17 mouse cellular contexts compared by ENCODE assay signal in genomic region chr2:179951542-179952524, GRCm38 (mm10). TPM values are rescaled to one million over a fixed set of nuclear protein-coding genes. Genes with fewer than 3 reads are reported as not detected.
DNase-seq lines count a peak whose midpoint lies in the region; ATAC-seq and TF ChIP-seq lines count a peak whose summit lies in the region.
"Had no signal": no experiment of that assay in that cellular context is flagged by ENCODE, and none has a peak within 500 bp of the region (broad histone marks: within the 10 kb centered on the region; RNA-seq: fewer than 3 reads in every experiment).

No protein-coding gene starts in this region.

- no peaks in the 10 kb centered on the region for H3K27me3 ChIP-seq in hindbrain, postnatal 0 days (ENCODE audit: insufficient read depth, low read length)
- no peaks in the 10 kb centered on the region for H3K27me3 ChIP-seq in hindbrain, embryonic 10.5 days (ENCODE audit: insufficient read depth, poor library complexity, severe bottlenecking)
- no peaks in the 10 kb centered on the region for H3K27me3 ChIP-seq in midbrain, postnatal 0 days (ENCODE audit: insufficient read depth, low read length)
- no peaks in the 10 kb centered on the region for H3K27me3 ChIP-seq in midbrain, embryonic 16.5 days (ENCODE audit: control insufficient read depth, insufficient read depth, low read depth, low read length)
- no peaks in the 10 kb centered on the region for H3K27me3 ChIP-seq in liver, embryonic 12.5 days (replicated peaks)
- no peaks in the 10 kb centered on the region for H3K27me3 ChIP-seq in forebrain, embryonic 11.5 days (ENCODE audit: control insufficient read depth, insufficient read depth, low read length)
- H3K27me3 ChIP-seq: embryonic facial prominence, embryonic 12.5 days; heart, embryonic 13.5 days; kidney, embryonic 15.5 days had no signal

- intact Hi-C loops in left cerebral cortex, postnatal 36 days (cut with DNase I), result no loop called here

- no peak for TF ChIP-seq CTCF in hindbrain, postnatal 0 days (IDR thresholded peaks at IDR 0.05; ENCODE audit: low read depth)
- TF ChIP-seq CTCF in midbrain, postnatal 0 days (IDR thresholded peaks at IDR 0.05), result no peak; the same call in 1 of the 2 replicates

- H3K9me3 ChIP-seq in hindbrain, postnatal 0 days (ENCODE audit: low read length), result no peaks in the 10 kb centered on the region
- no peaks in the 10 kb centered on the region for H3K9me3 ChIP-seq in hindbrain, embryonic 10.5 days
- no peaks in the 10 kb centered on the region for H3K9me3 ChIP-seq in midbrain, postnatal 0 days (ENCODE audit: low read length)
- no peaks in the 10 kb centered on the region for H3K9me3 ChIP-seq in midbrain, embryonic 16.5 days (replicated peaks; ENCODE audit: control insufficient read depth, low read length, poor library complexity, severe bottlenecking)
- no peaks in the 10 kb centered on the region for H3K9me3 ChIP-seq in liver, embryonic 12.5 days (replicated peaks)
- H3K9me3 ChIP-seq in forebrain, embryonic 11.5 days (ENCODE audit: control insufficient read depth, low read length), result no peaks in the 10 kb centered on the region
- H3K9me3 ChIP-seq: embryonic facial prominence, embryonic 12.5 days; heart, embryonic 13.5 days; kidney, embryonic 15.5 days had no signal

- H3K9ac ChIP-seq in hindbrain, postnatal 0 days (replicated peaks; ENCODE audit: low read length), result no peak overlapping the region
- H3K9ac ChIP-seq in midbrain, postnatal 0 days (replicated peaks; ENCODE audit: low read length, poor library complexity, severe bottlenecking), result no peak overlapping the region
- H3K9ac ChIP-seq in midbrain, embryonic 16.5 days (ENCODE audit: low read depth, low read length), result no peak overlapping the region
- peak overlapping the region; percentile 43 for H3K9ac ChIP-seq in liver, embryonic 12.5 days
- no peak overlapping the region for H3K9ac ChIP-seq in forebrain, embryonic 11.5 days (ENCODE audit: low read length)
- H3K9ac ChIP-seq: embryonic facial prominence, embryonic 12.5 days; heart, embryonic 13.5 days; kidney, embryonic 15.5 days had no signal

- no peaks in the 10 kb centered on the region for H3K36me3 ChIP-seq in hindbrain, postnatal 0 days (ENCODE audit: insufficient read depth, low read length)
- no peaks in the 10 kb centered on the region for H3K36me3 ChIP-seq in hindbrain, embryonic 10.5 days
- no peaks in the 10 kb centered on the region for H3K36me3 ChIP-seq in midbrain, postnatal 0 days (ENCODE audit: insufficient read depth, low read length)
- no peaks in the 10 kb centered on the region for H3K36me3 ChIP-seq in midbrain, embryonic 16.5 days (ENCODE audit: control insufficient read depth, insufficient read depth, low read length)
- H3K36me3 ChIP-seq in liver, embryonic 12.5 days, result no peaks in the 10 kb centered on the region
- no peaks in the 10 kb centered on the region for H3K36me3 ChIP-seq in forebrain, embryonic 11.5 days (ENCODE audit: control insufficient read depth, insufficient read depth, low read length)
- H3K36me3 ChIP-seq: embryonic facial prominence, embryonic 12.5 days; heart, embryonic 13.5 days; kidney, embryonic 15.5 days had no signal

- no peak for ATAC-seq in hindbrain, postnatal 0 days
- no peak for ATAC-seq in midbrain, postnatal 0 days (ENCODE audit: low FRiP score)
- ATAC-seq in midbrain, embryonic 16.5 days, result no peak
- ATAC-seq in liver, embryonic 12.5 days, result peak; percentile 60
- no peak for ATAC-seq in forebrain, embryonic 11.5 days (replicated peaks; ENCODE audit: low FRiP score)

- no peak overlapping the region for H3K4me3 ChIP-seq in hindbrain, postnatal 0 days (ENCODE audit: low read length)
- H3K4me3 ChIP-seq in hindbrain, embryonic 10.5 days, result no peak overlapping the region
- no peak overlapping the region for H3K4me3 ChIP-seq in midbrain, postnatal 0 days (ENCODE audit: low read depth, low read length)
- no peak overlapping the region for H3K4me3 ChIP-seq in midbrain, embryonic 16.5 days (ENCODE audit: low read depth, low read length)
- no peak overlapping the region for H3K4me3 ChIP-seq in liver, embryonic 12.5 days
- H3K4me3 ChIP-seq in forebrain, embryonic 11.5 days (ENCODE audit: low read depth, low read length), result no peak overlapping the region
- H3K4me3 ChIP-seq: embryonic facial prominence, embryonic 12.5 days; heart, embryonic 13.5 days; kidney, embryonic 15.5 days; myocyte had no signal

- 61% methylated on average over 14 of the region's 14 CpGs for WGBS in hindbrain, postnatal 0 days
- WGBS in hindbrain, embryonic 10.5 days, result 71% methylated on average over 14 of the region's 14 CpGs
- WGBS in midbrain, postnatal 0 days, result 53% methylated on average over 14 of the region's 14 CpGs
- WGBS in midbrain, embryonic 16.5 days, result 47% methylated on average over 14 of the region's 14 CpGs
- 49% methylated on average over 14 of the region's 14 CpGs for WGBS in liver, embryonic 12.5 days (ENCODE audit: insufficient replicate concordance)
- 65% methylated on average over 14 of the region's 14 CpGs for WGBS in forebrain, embryonic 11.5 days

- H3K4me2 ChIP-seq in hindbrain, postnatal 0 days (ENCODE audit: low read depth, low read length), result no peak overlapping the region
- H3K4me2 ChIP-seq in midbrain, postnatal 0 days (ENCODE audit: low read depth, low read length, poor library complexity, severe bottlenecking), result no peak overlapping the region
- H3K4me2 ChIP-seq in midbrain, embryonic 16.5 days (ENCODE audit: low read length), result no peak overlapping the region
- H3K4me2 ChIP-seq in liver, embryonic 12.5 days, result peak overlapping the region; percentile 38
- H3K4me2 ChIP-seq in forebrain, embryonic 11.5 days (ENCODE audit: low read depth, low read length, severe bottlenecking), result no peak overlapping the region
- H3K4me2 ChIP-seq: embryonic facial prominence, embryonic 12.5 days; heart, embryonic 13.5 days; kidney, embryonic 15.5 days had no signal

- peak overlapping the region; percentile 26; the same call in 1 of the 2 replicates for H3K27ac ChIP-seq in hindbrain, postnatal 0 days
- H3K27ac ChIP-seq in hindbrain, embryonic 10.5 days, result no peak overlapping the region; the same call in 1 of the 2 replicates
- no peak overlapping the region for H3K27ac ChIP-seq in midbrain, postnatal 0 days (ENCODE audit: low read depth, low read length)
- no peak overlapping the region for H3K27ac ChIP-seq in midbrain, embryonic 16.5 days (ENCODE audit: low read length)
- H3K27ac ChIP-seq in liver, embryonic 12.5 days, result peak overlapping the region; percentile 23; the same call in 1 of the 2 replicates
- H3K27ac ChIP-seq in forebrain, embryonic 11.5 days (ENCODE audit: low read depth, low read length), result no peak overlapping the region
- H3K27ac ChIP-seq: embryonic facial prominence, embryonic 12.5 days; heart, embryonic 13.5 days; kidney, embryonic 15.5 days had no signal

- peaks cover 24% of the 10 kb centered on the region for H3K4me1 ChIP-seq in hindbrain, postnatal 0 days (ENCODE audit: insufficient read depth, low read length)
- H3K4me1 ChIP-seq in hindbrain, embryonic 10.5 days (replicated peaks), result peaks cover 32% of the 10 kb centered on the region
- H3K4me1 ChIP-seq in midbrain, postnatal 0 days (ENCODE audit: insufficient read depth, low read length), result peaks cover 4% of the 10 kb centered on the region
- peaks cover 9% of the 10 kb centered on the region for H3K4me1 ChIP-seq in midbrain, embryonic 16.5 days (ENCODE audit: control insufficient read depth, insufficient read depth, low read length)
- peaks cover 78% of the 10 kb centered on the region for H3K4me1 ChIP-seq in liver, embryonic 12.5 days
- H3K4me1 ChIP-seq in forebrain, embryonic 11.5 days (replicated peaks; ENCODE audit: control insufficient read depth, insufficient read depth, low read length), result no peaks in the 10 kb centered on the region; the same call in 1 of the 2 replicates

- DNase-seq in hindbrain, postnatal 0 days (ENCODE audit: low spot score), result peak; percentile 31
- DNase-seq in hindbrain, embryonic 10.5 days (ENCODE audit: low spot score), result no peak
- DNase-seq in midbrain, postnatal 0 days (ENCODE audit: low spot score), result peak; percentile 23
- peak; percentile 24 for DNase-seq in thymus, postnatal 25 days
- DNase-seq in left cerebral cortex, postnatal 36 days (ENCODE audit: low spot score in 2 of 2), result no peak
- no peak for DNase-seq in forebrain, embryonic 11.5 days (ENCODE audit: low spot score)
- DNase-seq: adrenal gland, postnatal 36 days; heart, postnatal 4 days; left cerebral cortex, postnatal 4 days; lung, adult 18-20 months; retina, postnatal 1 day had no signal

RNA-seq across cellular contexts. Expression of gene Taf4, which starts 24.6 kb away (rescaled TPM):
- 12.1 and 13.6 TPM in 2 replicates for total RNA-seq in hindbrain, postnatal 0 days (2014; rRNA removed)
- polyA plus RNA-seq in hindbrain, postnatal 0 days (2015; fragmentation: Nextera tagmentation; extraction: Ambion mirVana), result 2.5 and 3.0 TPM in 2 replicates
- 3.7 and 4.4 TPM in 2 replicates for polyA plus RNA-seq in hindbrain, embryonic 10.5 days (2016; fragmentation: Nextera tagmentation; extraction: Ambion mirVana)
- total RNA-seq in midbrain, postnatal 0 days (2014; rRNA removed), result 11.4 and 15.0 TPM in 2 replicates
- 2.2 and 2.9 TPM in 2 replicates for polyA plus RNA-seq in midbrain, postnatal 0 days (2015; fragmentation: Nextera tagmentation; extraction: Ambion mirVana)
- polyA plus RNA-seq in midbrain, embryonic 16.5 days (2015; fragmentation: Nextera tagmentation; extraction: Ambion mirVana), result 3.1 and 3.6 TPM in 2 replicates
- 2.2 and 2.6 TPM in 2 replicates for polyA plus RNA-seq in liver, embryonic 12.5 days (2016; fragmentation: Nextera tagmentation; extraction: Ambion mirVana)
- total RNA-seq in left cerebral cortex, postnatal 36 days (2021), result 10 to 100 TPM; 15.8 to 24.3 TPM
- 7.4 and 8.2 TPM in 2 replicates for polyA plus RNA-seq in forebrain, embryonic 11.5 days (2014; fragmentation: Nextera tagmentation; extraction: Ambion mirVana)

Comparison
In these comparisons a context has a peak if more than half of its experiments do, and no peak if none do; other contexts are left out.
1. DNase-seq: peak in hindbrain, postnatal 0 days (single experiment), midbrain, postnatal 0 days (single experiment) and thymus, postnatal 25 days (single experiment); none in hindbrain, embryonic 10.5 days (single experiment), left cerebral cortex, postnatal 36 days (0 of 2) and forebrain, embryonic 11.5 days (single experiment).
2. H3K27ac ChIP-seq: peak in hindbrain, postnatal 0 days (single experiment) and liver, embryonic 12.5 days (single experiment); none in hindbrain, embryonic 10.5 days (single experiment), midbrain, postnatal 0 days (single experiment), midbrain, embryonic 16.5 days (single experiment) and forebrain, embryonic 11.5 days (single experiment).